Mouse (Mus musculus): ENCODE data around the gene Gm10031.
"Not testable (repeated sequence)": the region's sequence is repeated elsewhere in the genome, so short reads cannot be mapped to it uniquely, and the experiment has no call there.

Gene Gm10031

DNA sequence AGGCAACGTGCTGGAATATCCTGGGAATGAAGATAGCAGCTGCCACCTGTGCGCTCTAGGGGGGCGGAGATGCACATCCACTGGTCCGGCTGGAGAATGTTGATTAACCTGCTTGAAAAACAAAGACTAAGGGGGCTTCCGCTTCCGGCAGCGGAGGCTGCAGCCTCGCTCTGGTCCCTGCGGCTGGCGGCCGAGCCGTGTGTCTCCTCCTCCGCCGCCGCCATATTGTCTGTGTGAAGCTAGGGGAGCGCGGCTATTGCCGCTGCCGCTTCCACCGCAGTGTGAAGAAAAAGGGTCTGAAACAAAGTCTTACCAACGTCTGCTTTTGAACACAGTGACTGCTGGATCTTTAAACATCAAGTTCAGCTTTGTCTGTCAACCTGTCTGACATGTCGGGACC, at the start of gene Gm10031:
Gene Gm10031, plus strand, starts transcription at position 171 of the 400 bp plus-strand sequence.
- DNase-seq (ENCODE audit: low spot score in 2 of 2): not testable (repeated sequence)

DNA sequence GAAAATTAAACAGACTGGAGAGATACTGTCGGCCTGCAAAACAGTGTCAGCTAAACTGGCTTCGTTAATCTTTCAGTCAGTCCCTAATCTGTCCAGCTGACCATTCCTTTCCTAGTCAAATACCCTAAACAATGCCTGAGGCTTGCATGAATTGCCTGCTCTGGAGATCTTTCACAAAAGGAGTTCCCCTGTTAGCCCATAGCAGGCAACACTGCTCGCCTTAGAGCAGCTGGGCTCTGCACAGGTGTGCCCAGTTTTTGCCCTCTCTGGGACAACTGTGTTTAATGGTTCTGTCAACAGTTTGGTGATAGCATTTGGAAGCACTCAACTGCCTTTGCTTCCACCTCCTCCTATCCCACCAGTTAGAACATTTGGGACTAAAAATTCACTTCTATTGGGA, 49.0 kb upstream of the Gm10031 start:
- DNase-seq (ENCODE audit: low spot score in 2 of 2): no peak

DNA sequence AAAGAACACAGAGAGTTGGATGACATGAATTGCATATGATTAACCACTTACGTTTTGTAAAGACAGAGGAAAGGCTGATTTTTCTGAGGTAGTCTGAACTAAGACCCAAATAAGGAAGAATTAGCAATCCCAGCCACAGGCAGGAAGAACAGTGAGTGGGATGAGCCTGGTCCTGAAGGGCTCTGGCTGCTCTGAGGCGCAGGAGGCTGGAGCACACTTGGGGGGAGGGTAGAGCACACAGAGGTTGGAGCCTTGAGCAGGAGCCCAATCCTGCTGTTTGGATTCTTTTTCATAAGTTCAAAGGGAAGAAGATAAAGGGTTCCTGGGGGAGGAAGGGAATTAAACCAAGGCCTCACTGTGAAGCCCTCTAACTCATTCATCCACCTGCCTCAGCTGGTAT, 47.8 kb upstream of the Gm10031 start:
- no peak for DNase-seq (ENCODE audit: low spot score in 2 of 2)

DNA sequence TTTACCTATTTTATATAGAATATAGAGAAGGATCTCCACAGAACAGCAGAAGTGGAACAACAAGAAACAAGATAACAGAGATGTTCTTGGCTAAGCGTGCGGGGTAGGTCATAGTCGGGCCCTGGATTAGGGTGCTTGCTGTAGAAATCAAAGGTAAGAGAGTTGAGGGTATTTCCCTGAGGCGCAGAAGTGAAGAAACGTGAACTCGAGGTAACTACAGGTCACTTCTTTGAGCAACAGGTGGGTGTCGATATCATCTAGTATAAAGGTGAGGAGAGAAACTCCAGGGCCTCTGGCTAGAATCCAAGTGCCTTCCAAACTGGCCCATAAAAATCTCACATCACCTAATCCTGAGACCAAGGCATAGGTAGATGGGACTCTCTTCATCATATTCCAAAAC, 47.3 kb upstream of the Gm10031 start:
- no peak for DNase-seq (ENCODE audit: low spot score in 2 of 2)

DNA sequence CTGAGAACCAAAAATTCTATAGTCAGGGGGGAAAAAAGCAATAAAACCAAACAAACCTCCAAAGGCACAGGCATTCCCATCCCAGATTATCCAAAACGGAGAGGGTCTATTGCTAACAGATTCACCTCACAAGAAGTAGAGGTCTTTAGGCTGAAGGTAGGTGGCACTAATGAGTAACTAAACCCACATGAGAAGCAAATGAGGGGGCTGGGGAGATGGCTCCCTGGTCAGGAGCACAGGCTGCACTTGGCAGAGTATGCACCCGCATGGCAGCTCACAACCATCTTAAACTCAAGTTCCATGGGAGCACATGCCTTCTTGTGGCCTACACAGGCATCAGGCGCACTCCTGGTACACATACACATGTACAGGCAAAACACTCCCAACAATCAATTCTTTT, 42.0 kb upstream of the Gm10031 start:
- DNase-seq (ENCODE audit: low spot score in 2 of 2): no peak

DNA sequence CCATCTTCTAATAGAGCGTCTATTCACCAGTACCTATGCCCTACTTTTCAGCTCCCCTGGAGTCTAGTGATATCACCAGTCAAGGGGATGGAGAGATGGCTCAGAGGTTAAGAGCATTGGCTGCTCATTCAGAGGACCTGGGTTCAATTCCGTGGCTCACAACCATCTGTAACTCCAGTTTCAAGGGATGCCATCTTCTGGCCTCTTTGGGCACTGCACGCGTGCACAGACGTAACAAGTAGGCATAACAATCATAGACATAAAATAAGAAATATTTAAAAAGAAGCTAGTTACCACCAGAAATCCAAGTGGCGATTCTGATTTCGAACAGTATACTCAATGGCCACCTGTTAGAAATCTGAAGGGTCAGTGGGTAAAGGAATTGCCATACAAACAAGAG, 36.3 kb upstream of the Gm10031 start:
- DNase-seq (ENCODE audit: low spot score in 2 of 2): no peak

DNA sequence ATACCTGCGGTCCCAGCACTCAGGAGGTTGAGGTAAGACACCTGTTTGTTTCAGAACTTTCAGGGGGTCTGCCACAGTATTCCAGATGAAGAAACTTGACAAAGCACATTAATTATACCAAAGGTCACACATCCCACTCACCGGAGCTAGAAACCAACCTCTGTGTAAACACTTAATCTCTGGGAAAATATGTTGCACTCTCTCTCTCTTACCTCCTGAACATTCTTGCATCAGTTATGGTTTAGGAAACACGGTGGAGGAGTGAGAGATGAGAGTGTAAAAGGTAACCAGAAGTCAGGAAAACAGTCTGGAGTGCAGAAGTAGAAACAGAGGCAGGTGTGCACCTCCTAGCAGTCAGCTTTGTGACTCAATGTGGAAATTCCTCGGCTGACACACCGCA, 35.8 kb upstream of the Gm10031 start:
- DNase-seq (ENCODE audit: low spot score in 2 of 2): no peak

DNA sequence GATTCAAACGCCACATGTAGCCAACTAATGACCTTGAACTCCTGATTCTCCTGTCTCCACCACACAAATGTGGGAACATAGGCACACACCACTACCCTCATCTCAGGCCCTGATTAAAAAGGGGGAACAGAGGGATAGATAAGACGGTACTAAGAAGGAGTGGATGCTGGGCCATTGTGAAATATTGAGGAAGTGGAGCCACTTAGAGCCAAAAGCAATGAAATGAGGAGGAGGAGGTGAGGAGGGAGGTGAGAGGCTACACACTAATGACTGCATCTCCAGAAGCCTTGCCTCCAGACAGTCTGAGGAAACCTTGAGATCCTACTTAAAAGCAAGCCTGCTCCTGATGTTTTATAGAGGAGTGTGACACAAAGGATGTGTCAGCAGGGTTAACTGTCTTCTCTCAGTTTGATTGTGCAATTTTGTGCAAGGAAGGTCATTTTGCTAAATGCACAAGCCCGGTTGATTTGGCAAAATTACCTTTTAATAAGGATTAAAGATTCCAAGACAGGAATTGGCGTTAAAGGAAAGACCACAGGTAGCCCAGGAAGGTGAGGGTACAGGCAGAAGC, 32.5 kb upstream of the Gm10031 start:
- no peak for DNase-seq (ENCODE audit: low spot score in 2 of 2)

DNA sequence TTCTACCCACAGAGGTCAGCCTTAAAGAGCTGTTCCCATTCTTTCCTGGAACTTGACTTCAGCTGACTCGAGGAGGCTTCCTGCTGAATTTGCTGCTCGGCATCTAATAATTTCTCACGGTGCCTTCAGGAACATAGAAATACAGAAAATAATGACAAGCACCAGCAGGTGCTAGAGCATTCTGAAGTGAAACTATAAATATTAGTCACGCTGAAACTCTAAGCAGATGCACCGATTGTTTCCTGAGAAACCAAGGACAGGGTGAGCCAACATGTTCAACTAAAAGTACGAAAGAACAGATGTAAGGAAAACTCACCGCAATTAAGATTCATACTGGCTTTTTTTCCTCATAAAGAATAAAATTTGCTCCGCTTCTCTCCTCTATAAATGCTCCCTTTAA, 28.8 kb upstream of the Gm10031 start:
- DNase-seq (ENCODE audit: low spot score in 2 of 2): no peak

DNA sequence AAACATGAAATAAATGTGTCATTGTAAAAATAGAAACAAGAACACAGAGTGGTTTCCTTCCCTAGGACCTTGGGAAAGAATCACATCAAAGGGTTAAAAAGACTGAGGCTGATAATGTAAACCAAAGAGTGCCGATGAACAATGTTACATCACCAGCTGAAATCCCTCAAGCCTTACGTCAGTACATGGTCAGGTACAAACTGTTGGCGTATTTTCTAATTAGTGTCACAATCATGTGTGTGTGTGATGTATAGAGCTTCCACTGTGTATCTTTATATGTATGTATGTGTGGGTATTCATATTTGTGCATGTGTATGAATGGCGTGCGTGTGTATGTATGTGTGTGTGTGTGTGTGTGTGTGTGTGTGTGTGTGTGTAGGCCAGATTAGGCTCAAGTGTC, 26.9 kb upstream of the Gm10031 start:
- DNase-seq (ENCODE audit: low spot score in 2 of 2): no peak

DNA sequence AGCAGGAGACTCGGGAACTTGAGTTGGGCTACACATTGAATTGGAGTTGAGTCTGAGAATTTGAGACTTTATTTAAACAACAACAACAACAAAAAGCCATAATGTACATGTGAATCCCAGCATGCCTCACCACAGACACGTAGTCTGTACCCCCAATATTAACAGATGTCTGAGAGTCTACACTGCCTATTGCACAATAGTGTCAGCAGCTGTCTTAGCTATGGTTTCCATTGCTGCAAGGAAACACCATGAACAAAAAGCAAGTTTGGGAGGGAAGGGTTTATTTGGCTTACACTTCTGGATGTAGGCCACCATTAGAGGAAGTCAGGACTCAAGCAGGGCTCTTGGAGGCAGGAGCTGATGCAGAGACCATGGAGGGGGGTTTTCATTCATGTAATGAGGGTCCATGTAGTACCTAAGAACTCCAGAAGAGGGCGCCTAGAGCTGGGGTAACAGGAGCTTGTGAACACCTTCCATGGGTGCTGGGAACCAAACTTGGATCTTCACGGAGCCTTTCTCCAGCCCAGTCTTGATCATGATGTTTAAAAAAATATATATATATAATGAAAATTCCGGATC, 18.8 kb upstream of the Gm10031 start:
- no peak for DNase-seq (ENCODE audit: low spot score in 2 of 2)

DNA sequence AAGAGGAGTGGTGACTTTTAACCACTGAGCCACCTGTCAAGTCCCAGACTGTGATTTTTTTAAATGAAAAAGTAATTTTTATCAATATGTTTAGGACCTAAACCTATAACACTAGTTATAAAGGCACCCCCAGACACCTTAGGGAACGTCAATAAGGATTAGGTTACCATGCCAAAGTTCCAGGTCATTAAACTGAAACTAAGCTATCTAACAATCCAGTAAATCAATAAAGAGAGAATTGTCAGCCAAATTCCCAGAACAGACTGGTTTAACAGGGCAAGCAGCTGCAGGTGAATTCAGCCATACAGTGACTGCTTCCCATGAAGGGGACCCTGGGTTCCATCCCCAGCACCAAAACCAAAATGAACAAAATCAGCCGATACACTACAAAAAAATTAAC, 17.9 kb upstream of the Gm10031 start:
- no peak for DNase-seq (ENCODE audit: low spot score in 2 of 2)

DNA sequence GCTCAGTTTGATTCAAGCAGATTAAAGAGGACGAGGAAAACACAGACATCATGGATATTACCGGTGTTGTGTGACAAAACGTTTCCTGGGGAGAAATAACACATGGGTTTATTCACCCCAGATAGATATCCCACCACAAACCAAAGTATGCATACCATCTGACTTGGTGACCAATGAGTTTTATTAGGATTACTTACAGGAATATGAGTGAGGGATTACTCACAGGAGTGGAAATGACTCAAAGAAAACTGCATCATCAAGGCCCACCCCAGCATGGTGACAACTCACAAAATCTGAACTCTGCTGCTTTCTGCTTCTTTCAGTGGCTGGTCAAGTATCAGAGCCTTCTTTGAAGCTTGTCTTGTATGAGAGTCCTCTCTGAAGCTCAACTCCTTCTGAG, 16.1 kb upstream of the Gm10031 start:
- no peak for DNase-seq (ENCODE audit: low spot score in 2 of 2)

DNA sequence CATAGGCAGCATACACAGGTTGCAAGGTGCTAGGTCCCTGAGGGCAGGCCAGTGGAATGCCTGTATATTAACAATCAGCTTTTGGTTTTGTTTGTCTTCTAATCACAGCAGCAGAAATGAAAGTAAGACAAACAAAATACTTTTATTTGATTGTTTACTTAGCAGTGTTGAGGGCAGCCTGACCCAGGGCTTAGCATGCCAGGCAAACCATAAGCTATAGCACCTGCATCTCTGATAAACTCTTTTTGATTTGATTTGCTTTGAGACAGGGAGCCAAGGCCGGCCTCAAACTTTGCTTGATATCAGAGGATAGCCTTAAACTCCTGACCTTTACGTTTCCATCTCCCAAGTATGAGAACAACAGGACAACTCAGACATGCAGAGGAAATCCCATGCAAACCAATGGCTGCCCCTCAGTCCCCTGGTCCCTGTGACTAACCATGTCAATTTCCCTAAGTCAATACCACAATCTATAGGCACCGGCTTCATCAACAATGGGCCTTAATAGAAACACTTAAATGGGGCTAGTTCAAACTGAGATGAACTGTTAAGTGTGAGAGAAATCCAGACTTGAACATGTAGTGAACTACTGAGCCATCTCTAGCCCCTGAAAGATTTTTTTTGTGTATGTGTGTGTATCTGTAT, 3.6 kb upstream of the Gm10031 start:
- no peak for DNase-seq (ENCODE audit: low spot score in 2 of 2)

DNA sequence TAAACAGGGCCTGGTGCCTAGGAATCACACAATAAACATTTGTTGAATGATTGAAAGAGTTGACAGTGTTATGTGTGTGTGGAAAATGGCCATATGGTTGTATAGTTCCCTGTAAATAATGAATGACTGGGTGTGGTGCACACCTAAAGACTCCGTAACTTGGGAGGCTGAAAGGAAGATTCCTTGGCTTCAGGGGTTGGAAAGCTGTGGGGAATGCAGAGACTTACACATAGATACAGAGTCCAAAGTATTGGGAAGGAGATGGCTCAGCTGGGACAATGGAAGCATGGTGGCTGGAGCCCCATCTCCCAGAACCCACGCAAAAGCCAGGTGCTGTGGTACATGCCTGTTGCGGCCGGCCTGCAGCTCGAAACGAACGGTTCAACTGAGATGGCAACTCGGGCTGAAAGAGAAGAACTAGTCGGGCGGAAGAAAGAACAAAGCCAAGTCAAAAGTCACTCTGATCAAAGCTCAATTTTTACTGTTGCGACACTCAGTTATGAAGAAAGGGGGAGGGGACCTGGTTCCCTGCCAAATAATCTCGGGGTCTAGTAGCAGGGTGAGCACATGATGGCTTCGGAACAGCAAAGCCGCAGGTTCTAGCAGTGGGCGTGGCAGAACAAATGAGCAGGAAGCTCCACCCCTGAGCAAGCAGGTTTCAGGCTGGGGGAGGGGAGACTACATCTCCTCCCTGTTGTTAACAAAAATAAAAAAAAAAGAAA, 1.9 kb upstream of the Gm10031 start:
- no peak for DNase-seq (ENCODE audit: low spot score in 2 of 2)

DNA sequence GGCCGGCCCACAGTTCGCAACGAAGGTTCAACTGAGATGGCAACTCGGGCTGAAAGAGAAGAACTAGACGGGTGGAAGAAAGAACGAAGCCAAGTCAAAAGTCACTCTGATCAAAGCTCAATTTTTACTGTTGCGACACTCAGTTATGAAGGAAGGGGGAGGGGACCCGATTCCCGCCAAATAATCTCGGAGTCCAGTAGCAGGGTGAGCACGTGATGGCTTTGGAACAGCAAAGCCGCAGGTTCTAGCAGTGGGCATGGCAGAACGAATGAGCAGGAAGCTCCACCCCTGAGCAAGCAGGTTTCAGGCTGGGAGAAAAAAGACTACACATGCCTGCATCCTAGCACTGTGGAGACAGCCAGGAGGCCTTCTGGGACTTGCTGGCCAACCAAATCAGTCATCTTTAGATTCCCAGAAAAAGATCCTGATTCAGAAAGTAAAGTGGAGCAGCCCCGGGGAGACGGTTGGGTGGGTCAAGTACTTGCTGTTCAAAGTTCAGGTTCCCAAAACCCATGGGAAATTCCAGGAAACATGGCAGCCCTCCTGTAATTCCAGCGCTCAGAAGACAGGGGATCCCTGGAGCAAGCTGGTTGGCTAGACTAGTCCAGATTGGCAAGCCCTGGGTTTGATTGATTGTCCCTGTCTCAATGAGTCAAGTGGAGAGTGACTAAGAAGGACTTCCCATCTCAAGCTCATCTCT, 8.8 kb downstream of the Gm10031 start:
- DNase-seq (ENCODE audit: low spot score in 2 of 2): not testable (repeated sequence)

DNA sequence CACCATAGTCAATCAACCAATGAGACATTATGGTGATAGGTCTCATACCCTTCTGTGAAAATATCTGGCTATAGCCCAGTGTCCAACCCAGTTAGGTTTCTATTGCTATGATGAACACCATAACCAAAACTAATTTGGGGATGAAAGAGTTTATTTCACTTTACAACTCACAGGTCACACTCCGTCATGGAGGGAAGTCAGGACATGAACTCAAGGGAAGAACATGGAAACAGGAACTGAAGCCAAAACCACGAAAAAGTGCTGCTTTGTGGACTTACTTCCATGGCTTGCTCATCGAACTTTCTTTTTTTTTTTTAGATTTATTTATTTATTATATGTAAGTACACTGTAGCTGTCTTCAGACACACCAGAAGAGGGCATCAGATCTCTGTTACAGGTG, 9.7 kb downstream of the Gm10031 start:
- DNase-seq (ENCODE audit: low spot score in 2 of 2): no peak

DNA sequence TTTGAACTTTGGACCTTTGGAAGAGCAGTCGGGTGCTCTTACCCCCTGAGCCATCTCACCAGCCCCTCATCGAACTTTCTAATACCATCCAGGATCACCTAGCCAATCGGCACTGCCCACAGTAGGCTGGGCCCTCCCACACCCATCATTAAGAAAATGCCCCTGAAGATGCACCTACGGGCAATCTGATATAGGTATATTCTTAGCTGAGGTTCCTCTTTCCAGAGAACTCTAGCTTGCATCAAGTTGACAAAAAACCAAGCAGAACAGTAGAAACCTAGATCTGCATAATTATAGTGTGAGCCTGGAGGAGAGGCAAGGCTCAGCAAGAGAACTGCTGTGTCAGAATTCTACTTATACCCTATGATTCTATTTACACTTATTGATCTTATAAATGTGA, 10.1 kb downstream of the Gm10031 start:
- no peak for DNase-seq (ENCODE audit: low spot score in 2 of 2)

DNA sequence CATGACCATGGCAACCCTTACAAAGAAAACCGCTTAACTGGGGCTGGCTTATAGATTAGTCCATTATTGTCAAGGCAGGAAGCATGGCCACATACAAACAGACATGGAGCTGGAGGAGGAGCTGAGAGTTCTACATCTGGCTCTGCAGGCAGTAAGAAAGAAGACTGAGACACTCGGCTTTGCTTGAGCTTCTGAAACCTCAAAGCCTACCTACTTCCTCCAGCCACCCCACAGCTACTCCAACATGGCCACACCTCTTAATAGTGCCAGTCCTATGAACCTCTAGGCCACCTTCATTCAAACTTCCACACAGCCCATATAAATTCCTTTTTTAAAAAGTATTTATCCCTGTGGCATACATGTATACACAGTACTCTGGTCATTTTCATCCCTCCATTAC, 13.2 kb downstream of the Gm10031 start:
- DNase-seq (ENCODE audit: low spot score in 2 of 2): no peak

DNA sequence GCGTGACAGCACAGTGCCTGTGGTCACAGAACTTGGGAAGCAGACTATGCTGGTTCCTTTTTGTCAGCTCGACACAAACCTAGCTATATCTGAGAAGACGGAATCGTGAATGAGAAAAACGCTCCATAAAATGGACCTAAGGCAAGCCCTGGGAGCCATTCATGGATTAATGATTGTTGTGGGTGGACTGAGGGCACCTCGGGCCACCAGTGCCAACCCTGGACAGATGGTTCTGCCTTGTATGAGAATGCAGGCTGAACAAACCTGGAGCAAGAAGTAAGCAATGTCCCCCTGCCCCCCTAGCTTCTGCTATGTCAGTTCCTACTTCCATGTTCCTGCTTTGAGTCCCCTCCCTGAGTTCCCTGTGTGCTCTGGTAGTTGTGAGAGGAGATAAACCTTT, 13.9 kb downstream of the Gm10031 start:
- no peak for DNase-seq (ENCODE audit: low spot score in 2 of 2)

DNA sequence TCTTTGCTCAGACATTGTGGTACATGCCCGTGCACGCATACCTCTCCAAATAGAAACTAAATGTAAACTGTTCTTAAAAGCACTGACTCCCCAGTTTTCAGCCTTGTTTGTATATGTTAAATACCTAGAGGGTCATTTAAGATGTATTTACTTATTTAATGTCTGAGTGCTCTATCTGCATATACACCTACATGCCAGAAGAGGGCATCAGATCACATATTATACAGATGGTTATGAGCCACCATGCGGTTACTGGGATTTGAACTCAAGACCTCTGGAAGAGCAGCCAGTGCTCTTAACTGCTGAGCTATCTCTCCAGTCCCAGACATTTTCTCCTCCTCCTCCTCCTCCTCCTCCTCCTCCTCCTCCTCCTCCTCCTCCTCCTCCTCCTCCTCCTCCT, 14.6 kb downstream of the Gm10031 start:
- DNase-seq (ENCODE audit: low spot score in 2 of 2): no peak

DNA sequence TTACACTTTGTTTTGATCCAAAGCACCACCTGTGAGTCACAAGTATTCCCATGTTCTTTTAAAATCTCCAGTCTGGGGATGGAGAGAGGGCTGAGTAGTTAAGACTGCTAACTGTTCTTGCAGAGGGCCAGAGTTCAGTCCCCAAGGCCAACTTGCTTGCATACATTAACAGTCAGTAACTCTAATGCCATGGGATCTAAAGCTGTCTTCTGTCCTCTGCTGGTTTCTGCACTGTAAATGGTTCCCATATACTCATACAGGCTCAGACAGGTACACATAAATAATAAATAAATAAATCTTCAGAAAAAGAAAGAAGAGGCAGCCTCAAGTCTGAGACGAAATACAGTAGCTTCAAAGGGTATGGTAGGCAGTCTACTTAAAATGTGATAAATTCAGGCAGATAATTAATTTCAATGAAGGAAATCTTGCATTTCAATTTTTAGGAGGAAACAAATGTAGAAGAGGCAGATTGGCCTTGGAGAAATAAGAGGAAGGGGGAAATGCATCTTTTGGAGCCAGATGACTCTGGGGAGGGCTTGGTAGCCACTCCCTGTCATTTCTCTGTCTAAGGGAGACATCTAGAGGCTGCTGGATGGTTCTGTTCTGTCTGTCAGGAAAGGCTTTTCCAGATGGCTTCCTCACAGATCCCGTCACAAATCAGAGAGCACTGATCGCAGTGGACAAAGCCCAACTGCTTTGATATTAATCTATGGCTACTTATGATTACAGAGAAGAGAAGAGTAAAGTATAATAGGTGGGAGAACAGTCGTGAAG, 16.2 kb downstream of the Gm10031 start:
- DNase-seq (ENCODE audit: low spot score in 2 of 2): peak in 1 of 2 experiments; percentile 8
